Mouse (Mus musculus) skeletal muscle tissue, adult 2 months (tissue): ENCODE data around the gene 2010300C02Rik.
"Not testable (repeated sequence)": the region's sequence is repeated elsewhere in the genome, so short reads cannot be mapped to it uniquely, and the experiment has no call there.

Experiments used
- DNase-seq: peaks from one replicate; pipeline ENCODE4 v3.0.0-alpha.2; 2012; ENCODE audit warnings: low read depth, low spot score

The 2010300C02Rik gene

GRCm38 (mm10) chr1:37719761-37720640, at the start of gene 2010300C02Rik:
TSS of gene 2010300C02Rik (minus strand) at chr1:37720085.
- DNase-seq = no peak

- no peak for DNase-seq
These were observed 39.5 kb upstream of the 2010300C02Rik start for GRCm38 (mm10) chr1:37759407-37759806.

- no peak for DNase-seq
These were observed 24.9 kb upstream of the 2010300C02Rik start for GRCm38 (mm10) chr1:37744650-37745259.

- no peak for DNase-seq
These were observed 22.9 kb upstream of the 2010300C02Rik start for GRCm38 (mm10) chr1:37742602-37743270.

GRCm38 (mm10) chr1:37742126-37742525, 22.2 kb upstream of the 2010300C02Rik start:
- DNase-seq = no peak

GRCm38 (mm10) chr1:37740161-37740802, 20.4 kb upstream of the 2010300C02Rik start:
- no peak for DNase-seq

- no peak for DNase-seq
These were observed 19.0 kb upstream of the 2010300C02Rik start for GRCm38 (mm10) chr1:37738895-37739294.

- DNase-seq = no peak
These were observed 17.2 kb upstream of the 2010300C02Rik start for GRCm38 (mm10) chr1:37737045-37737444.

GRCm38 (mm10) chr1:37735932-37736331, 16.0 kb upstream of the 2010300C02Rik start:
- no peak for DNase-seq

- no peak for DNase-seq
These were observed 15.0 kb upstream of the 2010300C02Rik start for GRCm38 (mm10) chr1:37734841-37735240.

GRCm38 (mm10) chr1:37729353-37729752, 9.5 kb upstream of the 2010300C02Rik start:
- DNase-seq = no peak

GRCm38 (mm10) chr1:37728053-37728452, 8.2 kb upstream of the 2010300C02Rik start:
- no peak for DNase-seq

- no peak for DNase-seq
These were observed 7.3 kb upstream of the 2010300C02Rik start for GRCm38 (mm10) chr1:37727186-37727585.

- DNase-seq = no peak
These were observed 6.5 kb upstream of the 2010300C02Rik start for GRCm38 (mm10) chr1:37726426-37726825.

GRCm38 (mm10) chr1:37725880-37726279, 6.0 kb upstream of the 2010300C02Rik start:
- DNase-seq = no peak

GRCm38 (mm10) chr1:37721092-37721491, 1.2 kb upstream of the 2010300C02Rik start:
- no peak for DNase-seq

- no peak for DNase-seq
These were observed 708 bp downstream of the 2010300C02Rik start for GRCm38 (mm10) chr1:37719030-37719723.

- no peak for DNase-seq
These were observed 1.4 kb downstream of the 2010300C02Rik start for GRCm38 (mm10) chr1:37718516-37718915.

- no peak for DNase-seq
These were observed 2.3 kb downstream of the 2010300C02Rik start for GRCm38 (mm10) chr1:37717415-37718195.

GRCm38 (mm10) chr1:37712357-37712737, 7.5 kb downstream of the 2010300C02Rik start:
- DNase-seq = not testable (repeated sequence)
